Mouse (Mus musculus) MEL (cell line): ENCODE measurements around the gene Tbl2. TPM values are rescaled to one million over a fixed set of nuclear protein-coding genes. Genes with fewer than 3 reads are reported as not detected.

ENCODE experiments used
- DNase-seq: peaks from one replicate; pipeline ENCODE4 v3.0.0; 2011; ENCODE audit warnings: low read depth, low spot score
- H3K27ac ChIP-seq: 2 replicates; pipeline ENCODE4 v1.5.1; 2012; ENCODE audit warnings: low read depth, mild to moderate bottlenecking, control low read depth, low read length, moderate library complexity; ENCODE audit not compliant: control insufficient read depth
- H3K27me3 ChIP-seq, 2 experiments: fragments of 150-350 bp in 1 of 2; sonication (generic) in 1 of 2; 2 replicates each; pipeline ENCODE4 v1.6.1; 2012; ENCODE audit warnings: low read length in 2 of 2, mild to moderate bottlenecking in 2 of 2, improper control_type of control experiment in 1 of 2, moderate library complexity in 1 of 2; ENCODE audit not compliant: insufficient read depth in 2 of 2, control insufficient read depth in 1 of 2
- H3K36me3 ChIP-seq, 2 experiments: 2 replicates each; pipeline ENCODE4 v1.6.1; 2012 to 2014; ENCODE audit warnings: low read length in 2 of 2, improper control_type of control experiment in 1 of 2, inconsistent platforms in 1 of 2, mild to moderate bottlenecking in 1 of 2; ENCODE audit not compliant: insufficient read depth in 2 of 2, control insufficient read depth in 1 of 2
- H3K4me1 ChIP-seq, 2 experiments: fragments of 150-350 bp in 1 of 2; sonication (generic) in 1 of 2; 2 replicates each; pipeline ENCODE4 v1.6.1; 2012; ENCODE audit warnings: low read length in 2 of 2, improper control_type of control experiment in 1 of 2, mild to moderate bottlenecking in 1 of 2; ENCODE audit not compliant: insufficient read depth in 2 of 2, control insufficient read depth in 1 of 2
- H3K4me3 ChIP-seq, 2 experiments: fragments of 150-350 bp in 1 of 2; sonication (generic) in 1 of 2; 2 replicates each; pipeline ENCODE4 v1.5.1; 2012; ENCODE audit warnings: low read depth in 2 of 2, low read length in 2 of 2, mild to moderate bottlenecking in 2 of 2, moderate library complexity in 2 of 2, control low read depth in 1 of 2, improper control_type of control experiment in 1 of 2; ENCODE audit not compliant: control insufficient read depth in 1 of 2, insufficient read depth in 1 of 2
- H3K79me2 ChIP-seq: 2 replicates; pipeline ENCODE4 v1.6.1; 2012; ENCODE audit warnings: mild to moderate bottlenecking, low read length, moderate library complexity; ENCODE audit not compliant: control insufficient read depth, poor library complexity, insufficient read depth
- H3K9ac ChIP-seq: 2 replicates; pipeline ENCODE4 v1.6.1; 2012; ENCODE audit warnings: low read depth, mild to moderate bottlenecking, control low read depth, low read length, moderate library complexity; ENCODE audit not compliant: control insufficient read depth, poor library complexity, severe bottlenecking
- H3K9me3 ChIP-seq: fragments of 150-350 bp; sonication (generic); replicated peaks from 2 replicates; pipeline ENCODE4 v1.6.1; 2012; ENCODE audit warnings: mild to moderate bottlenecking, low read length, improper control_type of control experiment, moderate library complexity; ENCODE audit not compliant: insufficient read depth
- CTCF ChIP-seq, 3 experiments: IDR thresholded peaks in 2 of 3; conservative IDR thresholded peaks in 1 of 3; 2 replicates each; pipeline ENCODE4 v1.5.1; 2011 to 2012; ENCODE audit warnings: low read length in 3 of 3, low read depth in 2 of 3, mild to moderate bottlenecking in 2 of 3, improper control_type of control experiment in 1 of 3, inconsistent platforms in 1 of 3, mixed read lengths in 1 of 3, moderate library complexity in 1 of 3; ENCODE audit not compliant: control insufficient read depth in 1 of 3, insufficient read depth in 1 of 3, poor library complexity in 1 of 3, severe bottlenecking in 1 of 3
- E2F4 ChIP-seq: IDR thresholded peaks from 2 replicates; pipeline ENCODE4 v1.6.1; 2011; ENCODE audit warnings: low read depth, low read length, improper control_type of control experiment, borderline replicate concordance
- EP300 ChIP-seq, 2 experiments: IDR thresholded peaks; 2 replicates each; pipeline ENCODE4 v1.6.1; 2011; ENCODE audit warnings: improper control_type of control experiment in 2 of 2, low read length in 2 of 2, low read depth in 1 of 2, mild to moderate bottlenecking in 1 of 2
- ETS1 ChIP-seq: IDR thresholded peaks from 2 replicates; pipeline ENCODE4 v1.6.1; 2012; ENCODE audit warnings: low read depth, mild to moderate bottlenecking, inconsistent platforms, low read length, improper control_type of control experiment, moderate library complexity
- JUND ChIP-seq: IDR thresholded peaks from 2 replicates; pipeline ENCODE4 v1.6.1; 2011; ENCODE audit warnings: low read depth, mild to moderate bottlenecking, improper control_type of control experiment, low read length
- MAZ ChIP-seq: IDR thresholded peaks from 2 replicates; pipeline ENCODE4 v1.6.1; 2012; ENCODE audit warnings: low read depth, mild to moderate bottlenecking, inconsistent platforms, low read length, improper control_type of control experiment
- MEF2A ChIP-seq: IDR thresholded peaks from 2 replicates; pipeline ENCODE4 v1.6.1; 2014; ENCODE audit warnings: low read depth, mild to moderate bottlenecking, inconsistent platforms, low read length, improper control_type of control experiment; ENCODE audit not compliant: poor library complexity, insufficient replicate concordance, severe bottlenecking; ENCODE audit errors: extremely low read depth
- MXI1 ChIP-seq: IDR thresholded peaks from 2 replicates; pipeline ENCODE4 v1.6.1; 2011; ENCODE audit warnings: mild to moderate bottlenecking, low read depth, low read length, improper control_type of control experiment
- NELFE ChIP-seq: IDR thresholded peaks from 2 replicates; pipeline ENCODE4 v1.6.1; 2011; ENCODE audit warnings: low read depth, low read length, improper control_type of control experiment
- POLR2AphosphoS2 ChIP-seq: IDR thresholded peaks from 2 replicates; pipeline ENCODE4 v1.6.1; 2011; ENCODE audit warnings: low read length, improper control_type of control experiment
- RAD21 ChIP-seq: IDR thresholded peaks from 2 replicates; pipeline ENCODE4 v1.6.1; 2011; ENCODE audit warnings: mild to moderate bottlenecking, low read depth, low read length, improper control_type of control experiment
- SIN3A ChIP-seq: IDR thresholded peaks from 2 replicates; pipeline ENCODE4 v1.6.1; 2012; ENCODE audit warnings: low read length, improper control_type of control experiment, inconsistent platforms
- SMC3 ChIP-seq: IDR thresholded peaks from 2 replicates; pipeline ENCODE4 v1.6.1; 2011; ENCODE audit warnings: low read depth, low read length, improper control_type of control experiment
- TBP ChIP-seq: IDR thresholded peaks from 2 replicates; pipeline ENCODE4 v1.8.0; 2011; ENCODE audit warnings: low read depth, low read length, improper control_type of control experiment
- polyA plus RNA-seq, 2 experiments: library from polyadenylated mRNA; stranded (reverse) in 1 of 2; unstranded in 1 of 2; fragments of >175 nt in 1 of 2; fragments of >200 nt in 1 of 2; gene quantifications; 2 replicates each; pipeline versions ENCODE4 v1.2.1 to v1.2.4; 2012; ENCODE audit warnings: low replicate concordance in 2 of 2, low read depth in 1 of 2; ENCODE audit not compliant: insufficient read length in 2 of 2, insufficient read depth in 1 of 2, missing spikeins in 1 of 2
- total RNA-seq: library from RNA; depleted of rRNA; stranded (reverse); fragments of 300-350 nt; gene quantifications from 2 replicates; pipeline ENCODE4 v1.2.3, GENCODE M21; 2012

The Tbl2 gene
- total and polyA plus RNA-seq, 3 experiments = 20.5 to 30.3 TPM; not detected in 1

GRCm38 (mm10) chr5:135145955-135146354 is 3.5 kb upstream of the Tbl2 start (continued):
- no peak for TF ChIP-seq RAD21
- no peak for TF ChIP-seq MEF2A
- TF ChIP-seq, all 39 proteins: peak for 5

GRCm38 (mm10) chr5:135148715-135149052 is 773 bp upstream of the Tbl2 start:
- Histone ChIP-seq H3K9me3 (no peaks in the 10 kb centered on the region), H3K4me1 (peaks cover 3 to 20% of the 10 kb centered on the region in 2 experiments), H3K4me3 (peak overlapping the region; percentile 47 to 61), H3K36me3 (peaks cover 0 to 18% of the 10 kb centered on the region in 2 experiments; a peak in 3 of 4 replicates), H3K79me2 (peaks cover 12% of the 10 kb centered on the region), H3K9ac (peak overlapping the region; percentile 10; the same call in 1 of the 2 replicates), H3K27ac (no peak overlapping the region), H3K27me3 (no peaks in the 10 kb centered on the region)
- no peak for TF ChIP-seq TBP
- TF ChIP-seq MAZ = 0 out of 2 replicates have a peak, but pooled peaks have one; percentile 46
- peak; percentile 50; the same call in 1 of the 2 replicates for TF ChIP-seq SIN3A
- no peak for DNase-seq

- Histone ChIP-seq H3K9ac (peak overlapping the region; percentile 91), H3K79me2 (peaks cover 12% of the 10 kb centered on the region), H3K4me3 (peak overlapping the region; percentile 92 to 96), H3K27me3 (no peaks in the 10 kb centered on the region), H3K27ac (peak overlapping the region; percentile 29; the same call in 1 of the 2 replicates), H3K9me3 (no peaks in the 10 kb centered on the region), H3K36me3 (peaks cover 2 to 12% of the 10 kb centered on the region in 2 experiments), H3K4me1 (peaks cover under 1 to 18% of the 10 kb centered on the region in 2 experiments)
- TF ChIP-seq SIN3A (0 out of 2 replicates have a peak, but pooled peaks have one; percentile 28), MXI1 (peak; percentile 32; the same call in 1 of the 2 replicates), NELFE (no peak), E2F4 (no peak)
- no peak for DNase-seq
These were observed 342 bp downstream of the Tbl2 start for GRCm38 (mm10) chr5:135149820-135150178.

GRCm38 (mm10) chr5:135156496-135156895 is 7.0 kb downstream of the Tbl2 start:
- no peak overlapping the region for H3K27ac ChIP-seq
- H3K4me1 ChIP-seq = no peaks in the 10 kb centered on the region
- no peaks in the 10 kb centered on the region; the same call in 1 of the 2 replicates for H3K79me2 ChIP-seq
- H3K9me3 ChIP-seq = no peaks in the 10 kb centered on the region
- TF ChIP-seq RAD21 (peak; percentile 2), SMC3 (peak; percentile 27), CTCF (IDR thresholded peaks at IDR 0.05 in 2 of 3, conservative IDR thresholded peaks at IDR 0.05 in 1 of 3; ENCODE audit: control insufficient read depth in 1 of 3, insufficient read depth in 1 of 3, low read depth in 2 of 3, low read length in 3 of 3, poor library complexity in 1 of 3, severe bottlenecking in 1 of 3) (peak; percentile 38 to 52 (median 42)), POLR2AphosphoS2 (no peak), ETS1 (no peak), SIN3A (no peak), EP300 (IDR thresholded peaks at IDR 0.05; ENCODE audit: low read depth in 1 of 2, low read length in 2 of 2) (no peak), JUND (no peak)
- TF ChIP-seq, all 39 proteins: peak for 3
- Histone ChIP-seq H3K27me3 (no peaks in the 10 kb centered on the region), H3K36me3 (peaks cover 0 to 15% of the 10 kb centered on the region in 2 experiments; a peak in 2 of 4 replicates), H3K4me3 (no peak overlapping the region), H3K9ac (no peak overlapping the region)
- DNase-seq = peak; percentile 65
